Mouse (Mus musculus) ES-E14 (cell line): Measurements from ENCODE around the gene Ubap1. TPM values are rescaled to one million over a fixed set of nuclear protein-coding genes. Genes with fewer than 3 reads are reported as not detected.

ENCODE experiments used
- DNase-seq: peaks from one replicate; pipeline ENCODE4 v3.0.0-alpha.2; 2013; ENCODE audit warnings: low read depth, low spot score
- H3K27ac ChIP-seq: 2 replicates; pipeline ENCODE4 v1.5.1; 2012; ENCODE audit warnings: low read depth, mild to moderate bottlenecking, low read length, moderate library complexity, mixed read lengths; ENCODE audit not compliant: poor library complexity, insufficient read depth, severe bottlenecking
- H3K36me3 ChIP-seq: 2 replicates; pipeline ENCODE4 v1.6.1; 2012; ENCODE audit warnings: mild to moderate bottlenecking, low read length, moderate library complexity, mixed read lengths; ENCODE audit not compliant: control insufficient read depth, poor library complexity, insufficient read depth, severe bottlenecking
- H3K4me1 ChIP-seq, 2 experiments: fragments of 150-350 bp in 1 of 2; sonication (generic) in 1 of 2; 2 replicates each; pipeline ENCODE4 v1.6.1; 2012; ENCODE audit warnings: low read length in 2 of 2, mild to moderate bottlenecking in 1 of 2, mixed read lengths in 1 of 2; ENCODE audit not compliant: control insufficient read depth in 2 of 2, insufficient read depth in 2 of 2, poor library complexity in 1 of 2
- H3K4me3 ChIP-seq, 2 experiments: fragments of 150-350 bp in 1 of 2; sonication (generic) in 1 of 2; 2 replicates each; pipeline ENCODE4 v1.5.1; 2012; ENCODE audit warnings: low read length in 2 of 2, low read depth in 1 of 2, mild to moderate bottlenecking in 1 of 2, mixed read lengths in 1 of 2; ENCODE audit not compliant: insufficient read depth in 1 of 2, poor library complexity in 1 of 2, severe bottlenecking in 1 of 2
- H3K9ac ChIP-seq: 2 replicates; pipeline ENCODE4 v1.6.1; 2012; ENCODE audit warnings: low read depth, mild to moderate bottlenecking, low read length, mixed read lengths; ENCODE audit not compliant: poor library complexity, insufficient read depth, severe bottlenecking
- H3K9me3 ChIP-seq: fragments of 150-350 bp; sonication (generic); 2 replicates; pipeline ENCODE4 v1.6.1; 2012; ENCODE audit warnings: low read depth, mild to moderate bottlenecking, low read length; ENCODE audit not compliant: control insufficient read depth, insufficient read depth
- CHD2 ChIP-seq: IDR thresholded peaks from 2 replicates; pipeline ENCODE4 v1.6.1; 2014; ENCODE audit warnings: mild to moderate bottlenecking, low read depth, low read length, inconsistent platforms
- HCFC1 ChIP-seq: IDR thresholded peaks from 2 replicates; pipeline ENCODE4 v1.6.1; 2012; ENCODE audit warnings: low read length, inconsistent platforms, borderline replicate concordance; ENCODE audit not compliant: insufficient read depth
- MAFK ChIP-seq: IDR thresholded peaks from 2 replicates; pipeline ENCODE4 v1.6.1; 2014; ENCODE audit warnings: mild to moderate bottlenecking, low read depth, low read length, inconsistent platforms; ENCODE audit not compliant: insufficient read depth
- ZC3H11A ChIP-seq: IDR thresholded peaks from 2 replicates; pipeline ENCODE4 v1.6.1; 2012; ENCODE audit warnings: low read depth, mild to moderate bottlenecking, inconsistent platforms, low read length, borderline replicate concordance
- ZNF384 ChIP-seq: IDR thresholded peaks from 2 replicates; pipeline ENCODE4 v1.6.1; 2012; ENCODE audit warnings: low read depth, low read length, inconsistent platforms
- in situ Hi-C, 2 experiments: fragments of 600-800 bp; cut with MboI; formaldehyde crosslinking; loops; one replicate each; pipeline ENCODE4 v1.15.1; 2025; ENCODE audit warnings: low sequenced_read_pairs in 2 of 2, inconsistent platforms in 1 of 2; ENCODE audit not compliant: unreplicated experiment in 2 of 2
- total RNA-seq: library from RNA; depleted of rRNA; stranded (reverse); fragments of 300-350 nt; gene quantifications from 2 replicates; pipeline ENCODE4 v1.2.3, GENCODE M21; 2012; rRNA removed

Ubap1 gene
- total RNA-seq, 1 experiment: 24.3 TPM

GRCm38 (mm10) chr4:41409341-41409740, 60.5 kb downstream of the Ubap1 start:
- DNase-seq: no peak
- no peak for TF ChIP-seq CHD2
- no peak for TF ChIP-seq HCFC1
- TF ChIP-seq MAFK: no peak
- TF ChIP-seq ZC3H11A: no peak
- TF ChIP-seq ZNF384: no peak
- no peak overlapping the region for H3K9ac ChIP-seq
- H3K36me3 ChIP-seq: no peaks in the 10 kb centered on the region; the same call in 1 of the 2 replicates
- no peak overlapping the region for H3K27ac ChIP-seq
- H3K4me3 ChIP-seq: no peak overlapping the region
- in situ Hi-C loops: no loop called here
- no peaks in the 10 kb centered on the region for H3K9me3 ChIP-seq
- H3K4me1 ChIP-seq: no peaks in the 10 kb centered on the region

DNA sequence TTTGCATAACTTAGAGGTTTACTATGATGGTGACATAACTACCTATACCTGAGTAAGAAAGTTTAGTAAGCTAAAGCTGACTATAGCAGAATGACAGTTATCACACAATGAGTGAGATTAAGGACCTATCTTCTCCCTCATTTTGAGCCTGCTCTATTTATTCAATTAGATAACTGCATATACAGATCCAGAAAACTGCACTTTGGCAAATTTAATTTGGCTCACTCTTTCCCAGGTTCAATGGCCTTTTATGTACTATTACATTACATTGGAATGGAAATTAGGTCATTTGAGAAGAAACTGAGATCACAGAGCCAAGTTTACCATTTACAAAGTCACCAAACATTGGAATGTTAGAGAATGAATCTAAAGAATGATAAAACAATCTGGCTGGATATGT, 68.2 kb downstream of the Ubap1 start:
- Histone ChIP-seq H3K4me1 (no peaks in the 10 kb centered on the region), H3K9me3 (no peaks in the 10 kb centered on the region), H3K36me3 (no peaks in the 10 kb centered on the region), H3K4me3 (no peak overlapping the region), H3K27ac (no peak overlapping the region), H3K9ac (no peak overlapping the region)
- DNase-seq: no peak
- in situ Hi-C loops: no loop called here
- TF ChIP-seq ZC3H11A: no peak
- no peak for TF ChIP-seq ZNF384
- TF ChIP-seq HCFC1: no peak
- TF ChIP-seq MAFK: no peak
- TF ChIP-seq CHD2: no peak

GRCm38 (mm10) chr4:41438931-41439330, 90.1 kb downstream of the Ubap1 start:
- Histone ChIP-seq H3K9ac (no peak overlapping the region), H3K4me3 (no peak overlapping the region), H3K4me1 (no peaks in the 10 kb centered on the region; a peak in 1 of 4 replicates), H3K9me3 (no peaks in the 10 kb centered on the region), H3K27ac (no peak overlapping the region), H3K36me3 (no peaks in the 10 kb centered on the region)
- in situ Hi-C loops: no loop called here
- TF ChIP-seq ZC3H11A (no peak), MAFK (no peak), CHD2 (no peak), ZNF384 (no peak), HCFC1 (no peak)
- no peak for DNase-seq

Other genes starting within 250 kb of the Ubap1 start
- 67.5 and 69.4 TPM in 2 replicates for gene Nol6, start 224.5 kb upstream of the Ubap1 start, total RNA-seq
- gene Ube2r2, start 213.3 kb upstream of the Ubap1 start, total RNA-seq: 47.4 and 52.3 TPM in 2 replicates
- 41.2 and 42.7 TPM in 2 replicates for gene Ubap2, start 73.9 kb upstream of the Ubap1 start, total RNA-seq
- 20.4 and 27.7 TPM in 2 replicates for gene Dcaf12, start 34.1 kb upstream of the Ubap1 start, total RNA-seq
- 9.7 and 13.1 TPM in 2 replicates for gene Kif24, start 115.9 kb downstream of the Ubap1 start, total RNA-seq
- 11.9 and 19.8 TPM in 2 replicates for gene Nudt2, start 116.2 kb downstream of the Ubap1 start, total RNA-seq
- 6.4 and 11.6 TPM in 2 replicates for gene AI464131, start 154.1 kb downstream of the Ubap1 start, total RNA-seq
- not detected in 2 replicates for gene 1110017D15Rik, start 168.3 kb downstream of the Ubap1 start, total RNA-seq
- 2.9 TPM in 2 replicates for gene Fam219a, start 220.5 kb downstream of the Ubap1 start, total RNA-seq
- gene Dnaic1, start 220.8 kb downstream of the Ubap1 start, total RNA-seq: 1.7 and 2.0 TPM in 2 replicates